Mouse (Mus musculus): ENCODE data around the gene Erc1. TPM values are rescaled to one million over a fixed set of nuclear protein-coding genes. Genes with fewer than 3 reads are reported as not detected.

Erc1 gene
- polyA plus RNA-seq, 1 experiment = 5.1 TPM

GRCm38 (mm10) chr6:119768778-119769177, 79.2 kb downstream of the Erc1 start:
- Histone ChIP-seq H3K36me3 (ENCODE audit: control insufficient read depth, insufficient read depth, low read length) (peaks cover 2% of the 10 kb centered on the region), H3K27ac (ENCODE audit: insufficient read depth, low read depth, low read length) (no peak overlapping the region), H3K4me3 (ENCODE audit: low read depth, low read length) (no peak overlapping the region), H3K27me3 (ENCODE audit: control insufficient read depth, insufficient read depth, low read length) (no peaks in the 10 kb centered on the region), H3K4me1 (ENCODE audit: control insufficient read depth, insufficient read depth, insufficient read length, low read length) (no peaks in the 10 kb centered on the region)
- no peak for TF ChIP-seq POLR2A (IDR thresholded peaks at IDR 0.05; ENCODE audit: low read depth, low read length)
- 55% methylated on average over 1 of the region's 1 CpGs for whole genome bisulfite sequencing

GRCm38 (mm10) chr6:119764355-119764754, 83.6 kb downstream of the Erc1 start:
- H3K4me1 ChIP-seq (ENCODE audit: control insufficient read depth, insufficient read depth, insufficient read length, low read length) = no peaks in the 10 kb centered on the region
- H3K27ac ChIP-seq (ENCODE audit: insufficient read depth, low read depth, low read length) = no peak overlapping the region
- H3K4me3 ChIP-seq (ENCODE audit: low read depth, low read length) = no peak overlapping the region
- H3K36me3 ChIP-seq (ENCODE audit: control insufficient read depth, insufficient read depth, low read length) = peaks cover 6% of the 10 kb centered on the region; the same call in 1 of the 2 replicates
- H3K27me3 ChIP-seq (ENCODE audit: control insufficient read depth, insufficient read depth, low read length) = no peaks in the 10 kb centered on the region
- TF ChIP-seq POLR2A (IDR thresholded peaks at IDR 0.05; ENCODE audit: low read depth, low read length) (no peak), CTCF (IDR thresholded peaks at IDR 0.05; ENCODE audit: extremely low read depth, insufficient read length, insufficient replicate concordance, low read depth, low read length) (no peak)
- 88% methylated on average over 3 of the region's 3 CpGs for WGBS

GRCm38 (mm10) chr6:119759866-119760265, 88.1 kb downstream of the Erc1 start:
- no peaks in the 10 kb centered on the region for H3K27me3 ChIP-seq (ENCODE audit: control insufficient read depth, insufficient read depth, low read length)
- H3K27ac ChIP-seq (ENCODE audit: insufficient read depth, low read depth, low read length) = no peak overlapping the region
- TF ChIP-seq CTCF (IDR thresholded peaks at IDR 0.05; ENCODE audit: extremely low read depth, insufficient read length, insufficient replicate concordance, low read depth, low read length) = no peak
- TF ChIP-seq POLR2A (IDR thresholded peaks at IDR 0.05; ENCODE audit: low read depth, low read length) = no peak
- no peak overlapping the region for H3K4me3 ChIP-seq (ENCODE audit: low read depth, low read length)
- H3K4me1 ChIP-seq (ENCODE audit: control insufficient read depth, insufficient read depth, insufficient read length, low read length) = no peaks in the 10 kb centered on the region
- WGBS = 43% methylated on average over 3 of the region's 3 CpGs
- peaks cover 6% of the 10 kb centered on the region; the same call in 1 of the 2 replicates for H3K36me3 ChIP-seq (ENCODE audit: control insufficient read depth, insufficient read depth, low read length)

- 90% methylated on average over 2 of the region's 2 CpGs for WGBS
- TF ChIP-seq CTCF (IDR thresholded peaks at IDR 0.05; ENCODE audit: extremely low read depth, insufficient read length, insufficient replicate concordance, low read depth, low read length) (no peak), POLR2A (IDR thresholded peaks at IDR 0.05; ENCODE audit: low read depth, low read length) (no peak)
- Histone ChIP-seq H3K27me3 (ENCODE audit: control insufficient read depth, insufficient read depth, low read length) (no peaks in the 10 kb centered on the region), H3K27ac (ENCODE audit: insufficient read depth, low read depth, low read length) (no peak overlapping the region), H3K36me3 (ENCODE audit: control insufficient read depth, insufficient read depth, low read length) (peaks cover 6% of the 10 kb centered on the region; the same call in 1 of the 2 replicates), H3K4me3 (ENCODE audit: low read depth, low read length) (no peak overlapping the region), H3K4me1 (ENCODE audit: control insufficient read depth, insufficient read depth, insufficient read length, low read length) (no peaks in the 10 kb centered on the region)
Observed at GRCm38 (mm10) chr6:119758490-119758889, 89.5 kb downstream of the Erc1 start.

- Histone ChIP-seq H3K4me1 (ENCODE audit: control insufficient read depth, insufficient read depth, insufficient read length, low read length) (no peaks in the 10 kb centered on the region), H3K36me3 (ENCODE audit: control insufficient read depth, insufficient read depth, low read length) (peaks cover 8% of the 10 kb centered on the region; the same call in 1 of the 2 replicates), H3K27ac (ENCODE audit: insufficient read depth, low read depth, low read length) (no peak overlapping the region), H3K4me3 (ENCODE audit: low read depth, low read length) (no peak overlapping the region), H3K27me3 (ENCODE audit: control insufficient read depth, insufficient read depth, low read length) (no peaks in the 10 kb centered on the region)
- WGBS = 81% methylated on average over 5 of the region's 5 CpGs
- TF ChIP-seq POLR2A (IDR thresholded peaks at IDR 0.05; ENCODE audit: low read depth, low read length) (no peak), CTCF (IDR thresholded peaks at IDR 0.05; ENCODE audit: extremely low read depth, insufficient read length, insufficient replicate concordance, low read depth, low read length) (no peak)
Observed at GRCm38 (mm10) chr6:119757796-119758195, 90.2 kb downstream of the Erc1 start.

- Histone ChIP-seq H3K27ac (ENCODE audit: insufficient read depth, low read depth, low read length) (no peak overlapping the region), H3K27me3 (ENCODE audit: control insufficient read depth, insufficient read depth, low read length) (no peaks in the 10 kb centered on the region), H3K4me1 (ENCODE audit: control insufficient read depth, insufficient read depth, insufficient read length, low read length) (no peaks in the 10 kb centered on the region), H3K36me3 (ENCODE audit: control insufficient read depth, insufficient read depth, low read length) (peaks cover 8% of the 10 kb centered on the region; the same call in 1 of the 2 replicates), H3K4me3 (ENCODE audit: low read depth, low read length) (no peak overlapping the region)
- no peak for TF ChIP-seq POLR2A (IDR thresholded peaks at IDR 0.05; ENCODE audit: low read depth, low read length)
- no peak for TF ChIP-seq CTCF (IDR thresholded peaks at IDR 0.05; ENCODE audit: extremely low read depth, insufficient read length, insufficient replicate concordance, low read depth, low read length)
- 62% methylated on average over 3 of the region's 3 CpGs for WGBS
Observed at GRCm38 (mm10) chr6:119755866-119756265, 92.1 kb downstream of the Erc1 start.

GRCm38 (mm10) chr6:119749093-119749635, 98.8 kb downstream of the Erc1 start:
- Histone ChIP-seq H3K4me3 (ENCODE audit: low read depth, low read length) (no peak overlapping the region), H3K36me3 (ENCODE audit: control insufficient read depth, insufficient read depth, low read length) (peaks cover 11% of the 10 kb centered on the region), H3K27ac (ENCODE audit: insufficient read depth, low read depth, low read length) (no peak overlapping the region), H3K27me3 (ENCODE audit: control insufficient read depth, insufficient read depth, low read length) (no peaks in the 10 kb centered on the region), H3K4me1 (ENCODE audit: control insufficient read depth, insufficient read depth, insufficient read length, low read length) (no peaks in the 10 kb centered on the region)
- WGBS = 83% methylated on average over 7 of the region's 7 CpGs
- TF ChIP-seq POLR2A (IDR thresholded peaks at IDR 0.05; ENCODE audit: low read depth, low read length) = no peak

All from small intestine, adult 2 months (tissue).